Mouse (Mus musculus) stomach, embryonic 16.5 days (tissue): Measurements from ENCODE around the gene Tnrc6b. TPM values are rescaled to one million over a fixed set of nuclear protein-coding genes. Genes with fewer than 3 reads are reported as not detected.
"Not testable (repeated sequence)": the region's sequence is repeated elsewhere in the genome, so short reads cannot be mapped to it uniquely, and the experiment has no call there.

Experiments
- ATAC-seq: fragments of 200-750 bp; cut with Nextera tagmentation; 2 replicates; pipeline ENCODE4 v1.8.0; 2017; ENCODE audit warnings: moderate number of reproducible peaks, moderate TSS enrichment; ENCODE audit not compliant: insufficient read depth, low FRiP score
- H3K27ac ChIP-seq: fragments of 300-500 bp; sonication (generic); 2 replicates; pipeline ENCODE4 v1.5.1; 2014; ENCODE audit warnings: low read length
- H3K27me3 ChIP-seq: fragments of 300-500 bp; sonication (generic); 2 replicates; pipeline ENCODE4 v1.6.1; 2014; ENCODE audit warnings: low read length, control low read depth, mixed read lengths; ENCODE audit not compliant: control insufficient read depth, insufficient read depth
- H3K36me3 ChIP-seq: fragments of 300-500 bp; sonication (generic); 2 replicates; pipeline ENCODE4 v1.6.1; 2014; ENCODE audit warnings: low read length; ENCODE audit not compliant: control insufficient read depth, insufficient read depth
- H3K4me1 ChIP-seq: fragments of 300-500 bp; sonication (generic); 2 replicates; pipeline ENCODE4 v1.6.1; 2014; ENCODE audit warnings: low read length, control low read depth, mixed read lengths; ENCODE audit not compliant: control insufficient read depth, insufficient read depth
- H3K4me2 ChIP-seq: fragments of 300-500 bp; sonication (generic); 2 replicates; pipeline ENCODE4 v1.6.1; 2014; ENCODE audit warnings: low read depth, low read length, mixed read lengths
- H3K4me3 ChIP-seq: fragments of 300-500 bp; sonication (generic); replicated peaks from 2 replicates; pipeline ENCODE4 v1.5.1; 2014; ENCODE audit warnings: mild to moderate bottlenecking, low read length
- H3K9ac ChIP-seq: fragments of 300-500 bp; sonication (generic); 2 replicates; pipeline ENCODE4 v1.6.1; 2014; ENCODE audit warnings: low read length
- H3K9me3 ChIP-seq: fragments of 300-500 bp; sonication (generic); replicated peaks from 2 replicates; pipeline ENCODE4 v1.6.1; 2016; ENCODE audit warnings: low read length, control low read depth; ENCODE audit not compliant: control insufficient read depth
- whole genome bisulfite sequencing: fragments of 180-500 bp; shearing (Covaris S2); extraction: QIAGEN DNeasy Blood & Tissue Kit; methylation state at CpG from one replicate; pipeline ENCODE4 v1.1.7; 2014; 5-methylcytosine and 5-hydroxymethylcytosine counted together
- polyA plus RNA-seq: library from polyadenylated mRNA; unstranded; fragments of >200 nt; fragmentation: Nextera tagmentation; extraction: Ambion mirVana; gene quantifications from 2 replicates; pipeline ENCODE4 v1.2.1, GENCODE M21; 2015

Gene Tnrc6b
- polyA plus RNA-seq, 1 experiment from 2014 or later, result 29.9 TPM

DNA sequence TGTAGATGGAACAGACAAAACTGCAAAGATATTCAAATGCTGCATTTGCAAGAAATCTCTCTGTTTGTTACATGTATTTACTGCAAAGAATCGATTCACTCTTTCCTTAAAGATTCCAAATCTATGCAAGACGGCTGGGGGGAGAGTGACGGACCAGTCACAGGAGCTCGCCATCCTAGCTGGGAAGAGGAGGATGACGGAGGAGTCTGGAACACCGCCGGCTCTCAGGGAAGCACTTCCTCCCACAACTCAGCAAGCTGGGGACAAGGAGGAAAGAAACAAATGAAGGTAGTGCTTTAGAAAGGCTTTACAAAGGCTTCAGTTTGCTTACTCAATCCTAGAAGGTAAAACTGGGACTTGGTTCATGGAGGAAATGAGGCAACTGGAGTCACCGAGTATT is 173.0 kb downstream of the Tnrc6b start:
- no peak for ATAC-seq
- H3K9me3 ChIP-seq, result no peaks in the 10 kb centered on the region
- no peaks in the 10 kb centered on the region for H3K4me1 ChIP-seq
- no peak overlapping the region for H3K4me2 ChIP-seq
- peaks cover 23% of the 10 kb centered on the region for H3K36me3 ChIP-seq
- H3K9ac ChIP-seq, result no peak overlapping the region
- no peak overlapping the region for H3K4me3 ChIP-seq
- H3K27ac ChIP-seq, result no peak overlapping the region
- H3K27me3 ChIP-seq, result no peaks in the 10 kb centered on the region
- WGBS, result 88% methylated on average over 8 of the region's 8 CpGs

DNA sequence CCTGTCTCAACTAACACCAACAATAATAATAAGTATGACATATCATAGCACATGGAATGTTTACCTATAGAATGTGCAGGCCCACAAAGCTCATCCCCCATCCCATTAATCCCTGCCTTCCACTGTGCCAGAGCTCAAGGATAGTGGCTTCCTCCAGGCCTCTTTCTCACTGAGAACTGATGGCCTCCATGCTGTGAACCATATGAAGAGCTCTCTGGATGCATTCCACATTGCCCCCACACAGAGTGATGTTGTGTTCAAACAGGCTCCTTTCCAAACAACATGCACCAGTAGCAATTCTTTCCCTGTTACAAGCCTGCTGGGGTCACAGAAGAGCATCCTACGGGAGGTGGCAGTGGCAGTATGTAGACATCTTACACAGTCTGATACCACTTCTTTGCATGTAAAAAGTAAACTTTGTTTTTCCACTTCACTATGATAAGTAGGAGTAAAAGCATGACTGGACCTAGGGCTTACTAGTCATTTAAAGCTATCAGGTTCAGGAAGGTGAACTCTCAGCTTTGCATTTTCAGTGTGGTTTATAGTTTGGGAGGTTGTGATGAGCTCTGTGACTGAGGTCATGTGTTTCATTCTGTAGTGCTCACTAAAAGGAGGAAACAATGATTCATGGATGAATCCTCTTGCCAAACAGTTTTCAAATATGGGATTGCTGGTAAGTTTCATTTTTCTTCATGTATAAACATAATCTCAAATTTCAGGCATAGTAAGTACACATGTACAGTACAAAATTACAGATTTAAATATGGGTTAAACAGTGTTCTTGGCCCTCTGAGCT is 175.4 kb downstream of the Tnrc6b start:
- Histone ChIP-seq H3K4me2 (no peak overlapping the region), H3K27ac (no peak overlapping the region), H3K4me1 (no peaks in the 10 kb centered on the region), H3K9me3 (no peaks in the 10 kb centered on the region), H3K9ac (no peak overlapping the region), H3K4me3 (no peak overlapping the region), H3K27me3 (no peaks in the 10 kb centered on the region), H3K36me3 (peaks cover 16% of the 10 kb centered on the region)
- no peak for ATAC-seq
- 63% methylated on average over 1 of the region's 1 CpGs for WGBS

DNA sequence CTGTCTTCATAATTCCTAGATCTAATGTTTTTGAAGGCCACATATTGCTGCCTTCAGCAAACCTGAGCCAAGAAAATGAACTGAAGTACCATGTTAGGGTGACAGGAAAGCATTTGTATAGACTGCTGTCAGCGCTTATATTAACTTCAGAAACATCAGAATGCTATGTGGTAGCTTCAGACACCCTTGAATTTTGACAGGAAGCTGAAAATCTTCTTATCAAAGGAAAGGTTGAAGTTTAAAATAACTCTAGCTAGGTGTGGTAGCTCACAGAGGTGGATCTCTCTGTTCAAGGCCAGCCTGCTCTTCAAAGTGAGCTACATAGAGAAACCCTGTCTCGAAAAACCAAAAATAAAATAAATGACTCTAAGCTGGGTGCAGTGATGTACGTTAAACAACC is 181.2 kb downstream of the Tnrc6b start:
- no peaks in the 10 kb centered on the region for H3K9me3 ChIP-seq
- WGBS, result 90% methylated on average over 3 of the region's 3 CpGs
- no peak overlapping the region for H3K9ac ChIP-seq
- H3K4me1 ChIP-seq, result no peaks in the 10 kb centered on the region
- no peak overlapping the region for H3K27ac ChIP-seq
- H3K4me3 ChIP-seq, result no peak overlapping the region
- peaks cover 27% of the 10 kb centered on the region for H3K36me3 ChIP-seq
- H3K27me3 ChIP-seq, result no peaks in the 10 kb centered on the region
- no peak overlapping the region for H3K4me2 ChIP-seq
- no peak for ATAC-seq

DNA sequence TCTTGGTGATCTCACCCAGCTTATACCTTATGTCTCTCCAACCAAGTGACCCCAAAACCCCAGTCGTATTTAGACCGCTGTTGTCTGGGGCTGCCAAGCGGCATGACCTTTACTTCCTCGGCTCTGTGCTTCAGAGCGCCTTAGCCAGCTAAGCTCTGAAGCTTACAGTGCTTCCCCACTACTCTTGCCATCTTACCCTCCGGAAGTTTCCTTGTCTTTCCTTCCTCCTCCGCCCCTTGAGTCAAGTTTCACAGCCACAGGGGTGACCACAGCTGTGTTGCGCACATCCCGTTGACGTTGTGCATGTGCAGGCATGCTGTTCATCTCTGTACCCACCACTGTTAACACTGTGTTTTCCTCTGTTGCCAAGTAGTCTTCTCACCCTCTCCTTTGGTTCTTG is 185.6 kb downstream of the Tnrc6b start:
- H3K27ac ChIP-seq, result no peak overlapping the region
- no peak overlapping the region for H3K9ac ChIP-seq
- WGBS, result 93% methylated on average over 10 of the region's 10 CpGs
- no peaks in the 10 kb centered on the region for H3K4me1 ChIP-seq
- no peaks in the 10 kb centered on the region for H3K9me3 ChIP-seq
- no peak overlapping the region for H3K4me2 ChIP-seq
- H3K4me3 ChIP-seq, result no peak overlapping the region
- H3K27me3 ChIP-seq, result no peaks in the 10 kb centered on the region
- H3K36me3 ChIP-seq, result peaks cover 22% of the 10 kb centered on the region
- no peak for ATAC-seq

DNA sequence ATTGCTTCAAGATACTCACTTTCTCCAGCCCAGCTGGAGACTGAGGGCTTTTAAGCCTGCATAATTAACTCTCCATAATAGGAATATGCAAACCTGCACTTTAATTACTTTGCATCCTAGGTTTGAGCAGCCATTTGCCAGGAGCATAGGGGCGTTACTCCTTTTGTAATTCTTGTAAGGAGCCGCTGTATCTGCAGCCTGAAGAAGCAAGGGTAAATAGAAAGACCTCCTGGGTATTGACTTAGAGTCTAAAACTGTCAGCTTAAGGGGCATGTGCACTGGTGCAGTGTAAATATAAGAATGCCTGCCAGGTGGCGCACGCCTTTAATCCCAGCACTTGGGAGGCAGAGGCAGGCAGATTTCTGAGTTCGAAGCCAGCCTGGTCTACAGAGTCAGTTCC is 186.8 kb downstream of the Tnrc6b start:
- Histone ChIP-seq H3K27ac (no peak overlapping the region), H3K27me3 (no peaks in the 10 kb centered on the region), H3K9me3 (no peaks in the 10 kb centered on the region), H3K4me2 (no peak overlapping the region), H3K4me3 (no peak overlapping the region), H3K4me1 (no peaks in the 10 kb centered on the region), H3K9ac (no peak overlapping the region), H3K36me3 (peaks cover 31% of the 10 kb centered on the region)
- 84% methylated on average over 5 of the region's 5 CpGs for WGBS
- no peak for ATAC-seq

DNA sequence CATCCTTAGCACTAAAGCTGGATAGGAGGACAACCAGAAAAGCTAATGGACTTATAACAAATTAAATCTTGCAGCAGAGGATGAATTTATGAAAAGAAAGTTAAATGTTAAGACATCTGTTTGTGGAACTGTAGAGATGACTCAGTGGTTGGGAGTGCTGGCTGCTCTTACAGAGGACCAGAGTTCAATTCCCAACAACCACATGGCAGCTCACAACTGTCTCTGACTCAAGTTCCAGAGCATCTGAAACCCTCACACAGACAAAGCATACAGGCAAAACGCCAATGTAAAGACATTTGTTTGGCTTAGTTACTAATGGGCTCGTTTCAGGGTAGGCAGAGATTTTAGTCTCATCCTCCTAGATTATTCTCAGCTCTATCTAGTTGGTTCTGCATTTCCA is 188.7 kb downstream of the Tnrc6b start:
- peaks cover 49% of the 10 kb centered on the region for H3K36me3 ChIP-seq
- 68% methylated on average over 2 of the region's 2 CpGs for WGBS
- ATAC-seq, result no peak

DNA sequence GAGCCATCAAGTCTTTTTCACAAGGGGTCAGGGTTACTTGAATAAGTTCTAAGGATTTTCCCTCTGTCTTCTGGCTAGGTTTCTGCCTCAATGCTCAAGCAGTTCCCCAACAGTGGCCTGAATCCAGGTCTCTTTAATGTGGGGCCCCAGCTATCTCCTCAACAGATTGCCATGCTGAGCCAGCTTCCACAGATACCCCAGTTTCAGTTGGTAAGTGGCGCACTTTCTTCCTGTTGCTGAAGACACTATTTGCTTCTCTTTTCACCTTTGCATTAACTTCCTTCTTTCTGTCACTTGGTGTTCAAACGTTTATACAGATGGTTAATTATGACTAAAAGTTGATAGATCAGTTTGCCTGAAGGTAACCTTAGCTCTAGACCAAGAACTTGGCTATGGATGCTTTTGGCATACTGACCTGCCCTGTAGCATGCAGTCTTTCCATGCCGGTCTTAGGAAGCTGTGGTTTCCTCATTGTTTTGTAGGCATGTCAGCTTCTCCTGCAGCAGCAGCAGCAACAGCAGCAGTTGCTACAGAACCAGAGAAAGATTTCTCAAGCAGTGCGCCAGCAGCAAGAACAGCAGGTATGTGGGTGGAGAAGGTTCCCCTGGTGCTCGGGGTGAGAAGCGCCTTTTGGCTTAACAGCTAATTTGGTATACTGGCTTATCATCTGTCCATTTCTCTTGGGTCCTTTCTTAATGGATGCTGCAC is 190.8 kb downstream of the Tnrc6b start:
- peaks cover 38% of the 10 kb centered on the region for H3K36me3 ChIP-seq
- WGBS, result 83% methylated on average over 6 of the region's 6 CpGs
- no peaks in the 10 kb centered on the region for H3K4me1 ChIP-seq
- H3K4me3 ChIP-seq, result no peak overlapping the region
- ATAC-seq, result no peak
- no peaks in the 10 kb centered on the region for H3K9me3 ChIP-seq
- H3K4me2 ChIP-seq, result no peak overlapping the region
- H3K27me3 ChIP-seq, result no peaks in the 10 kb centered on the region
- no peak overlapping the region for H3K27ac ChIP-seq
- no peak overlapping the region for H3K9ac ChIP-seq

More for the DNA sequence above, 188.7 kb downstream of the Tnrc6b start:
- Histone ChIP-seq H3K27ac (no peak overlapping the region), H3K9me3 (no peaks in the 10 kb centered on the region), H3K27me3 (no peaks in the 10 kb centered on the region), H3K4me3 (no peak overlapping the region), H3K9ac (no peak overlapping the region), H3K4me2 (no peak overlapping the region), H3K4me1 (no peaks in the 10 kb centered on the region)

DNA sequence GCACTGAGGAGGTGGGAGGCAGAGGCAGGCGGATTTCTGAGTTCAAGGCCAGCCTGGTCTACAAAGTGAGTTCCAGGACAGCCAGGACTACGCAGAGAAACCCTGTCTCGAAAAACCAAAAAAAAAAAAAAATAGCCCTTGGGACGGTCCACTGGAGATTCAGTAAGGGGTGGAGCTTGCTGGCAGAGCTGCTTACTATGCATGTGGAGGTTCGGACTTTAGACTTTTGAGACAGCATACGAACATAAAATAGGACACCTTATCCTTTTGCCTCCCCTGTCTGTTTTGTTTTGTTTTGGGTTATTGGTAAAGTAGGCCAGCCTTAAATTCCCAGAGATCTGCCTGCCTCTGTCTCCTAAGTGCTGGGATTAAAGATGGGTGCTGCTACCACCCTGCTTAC is 193.7 kb downstream of the Tnrc6b start:
- H3K27ac ChIP-seq, H3K9me3 ChIP-seq, ATAC-seq, H3K4me2 ChIP-seq, H3K4me1 ChIP-seq, H3K9ac ChIP-seq, H3K27me3 ChIP-seq, H3K4me3 ChIP-seq: not testable (repeated sequence)
- 97% methylated on average over 6 of the region's 6 CpGs for WGBS
- H3K36me3 ChIP-seq, result peaks cover 37% of the 10 kb centered on the region

DNA sequence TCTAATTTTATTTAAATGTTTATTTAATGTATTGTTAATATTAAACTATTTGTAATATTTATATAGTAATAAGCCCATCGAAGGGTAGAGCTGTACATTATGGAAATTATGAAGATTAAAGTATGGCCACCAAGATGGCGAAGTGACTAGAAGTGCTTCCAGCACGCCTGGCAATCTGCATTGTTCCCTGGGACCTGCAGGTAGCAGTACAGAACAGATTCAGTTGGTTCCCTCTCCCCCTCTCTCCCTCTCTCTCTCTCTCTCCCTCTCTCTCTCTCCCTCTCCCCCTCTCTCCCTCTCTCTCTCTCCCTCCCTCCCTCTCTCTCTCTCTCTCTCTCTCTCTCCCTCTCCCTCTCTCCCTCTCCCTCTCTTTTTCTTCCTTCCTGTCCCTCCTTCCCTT is 199.1 kb downstream of the Tnrc6b start:
- no peak overlapping the region for H3K9ac ChIP-seq
- no peaks in the 10 kb centered on the region for H3K9me3 ChIP-seq
- H3K27me3 ChIP-seq, result no peaks in the 10 kb centered on the region
- H3K27ac ChIP-seq, result no peak overlapping the region
- no peak overlapping the region for H3K4me2 ChIP-seq
- no peak for ATAC-seq
- no peaks in the 10 kb centered on the region for H3K4me1 ChIP-seq
- WGBS, result 89% methylated on average over 3 of the region's 3 CpGs
- H3K36me3 ChIP-seq, result peaks cover 23% of the 10 kb centered on the region; the same call in 1 of the 2 replicates
- no peak overlapping the region for H3K4me3 ChIP-seq
